Mouse (Mus musculus): Measurements from ENCODE around the gene Atp6v1b1.

- TF ChIP-seq CTCF (conservative IDR thresholded peaks at IDR 0.05; ENCODE audit: low read length) (no peak), POU5F1 (IDR thresholded peaks at IDR 0.05; ENCODE audit: borderline replicate concordance, low read length) (no peak)
Measured at GRCm38 (mm10) chr6:83729350-83729970, 13.3 kb upstream of the Atp6v1b1 start.
